Comparison of ENCODE assay signal across 13 mouse cellular contexts in the genomic region with DNA sequence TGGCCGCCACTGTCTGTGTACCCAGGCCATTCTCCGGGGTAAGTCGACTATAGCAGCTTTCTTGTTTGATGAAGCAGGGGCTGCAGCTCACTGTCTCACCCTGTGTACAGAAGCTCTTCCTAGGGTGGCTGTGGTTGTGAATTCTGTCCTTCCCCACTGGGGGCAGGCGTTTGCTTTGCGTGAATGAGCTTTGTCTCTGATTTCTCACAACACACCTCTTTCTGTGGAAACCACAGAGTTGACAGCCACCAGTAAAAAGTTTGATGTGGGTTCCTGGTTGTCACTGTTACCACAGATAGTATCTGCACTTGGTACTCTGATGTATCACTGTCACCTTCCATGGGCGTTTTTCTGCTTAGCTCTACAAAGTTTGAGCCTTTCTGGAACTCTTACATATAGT. TPM values are rescaled to one million over a fixed set of nuclear protein-coding genes. Genes with fewer than 3 reads are reported as not detected.
DNase-seq lines count a peak whose midpoint lies in the region; ATAC-seq and TF ChIP-seq lines count a peak whose summit lies in the region.
"Had no signal": no experiment of that assay in that cellular context is flagged by ENCODE, and none has a peak within 500 bp of the region (broad histone marks: within the 10 kb centered on the region; RNA-seq: fewer than 3 reads in every experiment).

No protein-coding gene starts in this region.

- peak; percentile 25; the same call in 1 of the 2 replicates for TF ChIP-seq CTCF in kidney, adult 2 months (conservative IDR thresholded peaks at IDR 0.05; ENCODE audit: insufficient read depth, insufficient read length, low read depth, low read length)

- intact Hi-C loops in left cerebral cortex, postnatal 25 days (cut with DNase I): no loop called here

- WGBS in kidney, adult 2 months: 59% methylated on average over 6 of the region's 6 CpGs
- WGBS in forebrain, embryonic 10.5 days: 66% methylated on average over 6 of the region's 6 CpGs

- ATAC-seq in activated CD4-positive, CD25-positive, alpha-beta regulatory T cell, adult 4 months: peak; percentile 96
- ATAC-seq: hindbrain, embryonic 16.5 days had no signal

- no peaks in the 10 kb centered on the region for H3K36me3 ChIP-seq in kidney, adult 2 months (ENCODE audit: control insufficient read depth, insufficient read depth, low read length)
- no peaks in the 10 kb centered on the region for H3K36me3 ChIP-seq in forebrain, embryonic 10.5 days (replicated peaks)

- no peak for DNase-seq in kidney, adult 2 months
- no peak for DNase-seq in kidney, adult 9 months
- peak; percentile 92 for DNase-seq in CD4-positive helper T cell, adult 2 months (ENCODE audit: low read depth, low spot score)
- DNase-seq in naive thymus-derived CD4-positive, alpha-beta T cell, adult 2 months (ENCODE audit: low read depth): peak; percentile 89
- DNase-seq in forebrain, embryonic 10.5 days (ENCODE audit: extremely low spot score, low spot score): no peak
- no peak for DNase-seq in left cerebral cortex, postnatal 25 days (ENCODE audit: low spot score in 2 of 2)
- DNase-seq in ovary, postnatal 14 days (ENCODE audit: low spot score): no peak
- DNase-seq: cerebellum, postnatal 14 days; gastrocnemius, postnatal 36 days had no signal

- no peaks in the 10 kb centered on the region for H3K9me3 ChIP-seq in forebrain, embryonic 10.5 days
- H3K9me3 ChIP-seq: megakaryocyte, embryonic 14.5 days had no signal

- no peaks in the 10 kb centered on the region for H3K4me1 ChIP-seq in kidney, adult 2 months (ENCODE audit: control insufficient read depth, insufficient read depth, low read length)
- peaks cover 21% of the 10 kb centered on the region for H3K4me1 ChIP-seq in forebrain, embryonic 10.5 days

- TF ChIP-seq POLR2A in kidney, adult 2 months (IDR thresholded peaks at IDR 0.05; ENCODE audit: low read depth, low read length): no peak

- H3K4me3 ChIP-seq in kidney, adult 2 months (ENCODE audit: insufficient read depth, low read depth, low read length): no peak overlapping the region
- no peak overlapping the region for H3K4me3 ChIP-seq in forebrain, embryonic 10.5 days
- H3K4me3 ChIP-seq: megakaryocyte, embryonic 14.5 days had no signal

- no peak overlapping the region for H3K27ac ChIP-seq in kidney, adult 2 months (ENCODE audit: insufficient read depth, low read depth, low read length)
- H3K27ac ChIP-seq in forebrain, embryonic 10.5 days: no peak overlapping the region

- H3K27me3 ChIP-seq in kidney, adult 2 months (replicated peaks; ENCODE audit: control insufficient read depth, insufficient read depth, low read length): no peaks in the 10 kb centered on the region
- no peaks in the 10 kb centered on the region for H3K27me3 ChIP-seq in forebrain, embryonic 10.5 days (ENCODE audit: poor library complexity, severe bottlenecking)

RNA-seq across cellular contexts. Expression of a gene that starts 4.0 kb away (rescaled TPM):
- polyA plus RNA-seq in kidney, adult 2 months (2012; rRNA removed): 232 and 288 TPM in 2 replicates
- not detected for polyA plus RNA-seq in activated CD4-positive, CD25-positive, alpha-beta regulatory T cell, adult 4 months (2017; shearing (Covaris generic))
- 22.7 and 23.2 TPM in 2 replicates for polyA plus RNA-seq in forebrain, embryonic 10.5 days (2016; fragmentation: Nextera tagmentation; extraction: Ambion mirVana)
- total RNA-seq in left cerebral cortex, postnatal 25 days (2021): 1 to 10 TPM; 7.3 to 7.5 TPM

RNA-seq across cellular contexts. Expression of a gene that starts 19.4 kb away (rescaled TPM):
- polyA plus RNA-seq in kidney, adult 2 months (2012; rRNA removed): 18.1 and 24.1 TPM in 2 replicates
- 10 to 100 TPM; 71.4 to 83.0 TPM for polyA plus RNA-seq in activated CD4-positive, CD25-positive, alpha-beta regulatory T cell, adult 4 months (2017; shearing (Covaris generic))
- 28.8 and 33.1 TPM in 2 replicates for polyA plus RNA-seq in forebrain, embryonic 10.5 days (2016; fragmentation: Nextera tagmentation; extraction: Ambion mirVana)
- 1 to 10 TPM; 5.6 to 8.1 TPM for total RNA-seq in left cerebral cortex, postnatal 25 days (2021)

RNA-seq across cellular contexts. Expression of a gene that starts 35.8 kb away (rescaled TPM):
- 2.0 TPM in 2 replicates for polyA plus RNA-seq in kidney, adult 2 months (2012; rRNA removed)
- not detected for polyA plus RNA-seq in activated CD4-positive, CD25-positive, alpha-beta regulatory T cell, adult 4 months (2017; shearing (Covaris generic))
- polyA plus RNA-seq in forebrain, embryonic 10.5 days (2016; fragmentation: Nextera tagmentation; extraction: Ambion mirVana): 8.5 and 8.8 TPM in 2 replicates
- 1 to 10 TPM; 1.2 to 2.3 TPM for total RNA-seq in left cerebral cortex, postnatal 25 days (2021)

RNA-seq across cellular contexts. Expression of a gene that starts 43.2 kb away (rescaled TPM):
- 2.6 TPM in 1 of 2 replicates, not detected in the other for polyA plus RNA-seq in kidney, adult 2 months (2012; rRNA removed)
- not detected for polyA plus RNA-seq in activated CD4-positive, CD25-positive, alpha-beta regulatory T cell, adult 4 months (2017; shearing (Covaris generic))
- polyA plus RNA-seq in forebrain, embryonic 10.5 days (2016; fragmentation: Nextera tagmentation; extraction: Ambion mirVana): 0.46 TPM in 1 of 2 replicates, not detected in the other
- not detected for total RNA-seq in left cerebral cortex, postnatal 25 days (2021)
- total RNA-seq: left cerebral cortex, adult 8-10 months had no signal
- polyA plus RNA-seq: hindbrain, embryonic 16.5 days had no signal

RNA-seq across cellular contexts. Expression of a gene that starts 45.4 kb away (rescaled TPM):
- polyA plus RNA-seq in kidney, adult 2 months (2012; rRNA removed): 0.46 and 0.48 TPM in 2 replicates
- polyA plus RNA-seq in activated CD4-positive, CD25-positive, alpha-beta regulatory T cell, adult 4 months (2017; shearing (Covaris generic)): 1 to 10 TPM in 1 of 2 experiments, under 1 TPM in 1; 0.64 to 1.1 TPM
- 6.4 and 8.2 TPM in 2 replicates for polyA plus RNA-seq in forebrain, embryonic 10.5 days (2016; fragmentation: Nextera tagmentation; extraction: Ambion mirVana)
- total RNA-seq in left cerebral cortex, postnatal 25 days (2021): 10 to 100 TPM; 66.7 to 69.0 TPM

Comparison
In these comparisons a context has a peak if more than half of its experiments do, and no peak if none do; other contexts are left out.
1. DNase-seq: peak in CD4-positive helper T cell, adult 2 months (single experiment) and naive thymus-derived CD4-positive, alpha-beta T cell, adult 2 months (single experiment); none in kidney, adult 2 months (single experiment), kidney, adult 9 months (single experiment), forebrain, embryonic 10.5 days (single experiment), left cerebral cortex, postnatal 25 days (0 of 2) and ovary, postnatal 14 days (single experiment).
2. RNA of a gene that starts 4.0 kb away (polyA plus RNA-seq): 232 to 288 TPM in kidney, adult 2 months and 22.7 to 23.2 TPM in forebrain, embryonic 10.5 days; not detected in activated CD4-positive, CD25-positive, alpha-beta regulatory T cell, adult 4 months; every median in the first group is over 10 times any median in the second.